Mouse (Mus musculus): Measurements from ENCODE around the gene Olfr93. TPM values are rescaled to one million over a fixed set of nuclear protein-coding genes. Genes with fewer than 3 reads are reported as not detected.

Olfr93 gene
- not detected in 2 replicates for total RNA-seq (2014; fragmentation: Nextera tagmentation)
- total RNA-seq (2017) = not detected in 2 replicates

DNA sequence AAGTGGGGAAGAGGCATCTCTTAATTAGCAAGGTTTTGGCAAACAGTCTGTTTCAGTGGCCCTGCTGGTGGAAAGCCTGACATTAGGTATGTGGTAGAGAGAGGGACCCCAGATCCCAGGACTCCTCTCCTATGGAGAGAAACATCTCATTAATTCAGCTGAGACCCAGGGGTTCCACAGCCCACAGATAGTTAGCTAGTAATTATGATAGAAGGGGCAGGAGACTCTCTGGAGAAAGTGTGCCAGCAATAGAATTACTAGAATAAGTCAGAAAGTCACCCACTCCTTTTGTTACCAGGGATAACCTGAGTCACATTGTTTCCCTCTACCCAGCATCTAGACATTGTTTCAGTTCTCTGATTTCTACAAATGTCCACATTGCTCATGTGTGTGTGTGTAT, at the start of gene Olfr93:
TSS of gene Olfr93 (minus strand) at position 101 of the 400 bp plus-strand sequence.
- no peak for ATAC-seq (replicated peaks; ENCODE audit: poor library complexity, severe bottlenecking)

DNA sequence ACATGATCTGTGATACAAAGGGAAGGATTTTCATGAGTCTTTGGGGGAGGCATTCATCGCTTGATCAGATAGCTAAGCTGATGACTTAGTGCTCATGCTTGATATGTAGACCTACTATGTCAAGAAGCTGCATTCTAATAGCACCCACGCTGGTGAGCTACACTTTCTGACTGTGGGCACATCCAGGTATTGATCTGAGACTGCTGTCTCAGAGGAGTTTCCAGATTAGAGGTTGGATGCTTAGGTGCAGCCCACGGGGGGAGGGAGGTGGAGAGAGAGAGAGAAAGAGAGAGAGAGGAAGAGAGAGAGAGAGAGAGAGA, 42.6 kb upstream of the Olfr93 start:
- ATAC-seq (replicated peaks; ENCODE audit: poor library complexity, severe bottlenecking) = no peak

DNA sequence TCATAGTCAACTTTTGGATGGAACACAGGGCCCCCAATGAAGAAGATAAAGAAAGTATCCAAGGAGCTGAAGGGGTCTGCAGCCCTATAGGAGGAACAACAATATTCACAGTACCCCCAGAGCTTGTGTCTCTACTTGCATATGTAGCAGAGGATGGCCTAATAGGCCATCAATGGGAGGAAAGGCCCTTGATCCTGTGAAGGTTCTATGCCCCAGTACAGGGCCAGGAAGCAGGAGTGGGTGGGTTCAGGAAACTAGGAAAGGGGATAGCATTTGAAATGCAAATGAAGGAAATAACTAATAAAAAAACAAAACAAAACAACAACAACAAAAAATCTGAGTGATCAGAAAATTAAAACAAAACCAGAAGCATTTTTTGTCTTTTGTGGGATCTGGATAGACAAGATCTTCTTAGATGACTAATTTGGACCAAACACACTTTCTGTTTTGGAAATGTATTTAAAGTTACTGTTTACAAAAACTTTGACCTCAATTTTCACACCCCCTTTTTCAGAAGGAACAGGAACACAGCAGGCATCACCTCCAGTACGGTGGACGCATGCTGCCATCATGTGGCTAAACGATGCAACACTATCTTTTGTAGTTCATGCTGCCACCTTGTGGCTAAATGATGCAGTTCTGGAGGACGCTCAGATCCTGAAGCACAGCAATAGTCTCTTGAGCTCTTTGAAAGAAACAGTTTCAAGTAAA, 42.1 kb upstream of the Olfr93 start:
- ATAC-seq (replicated peaks; ENCODE audit: poor library complexity, severe bottlenecking) = peak; percentile 100

DNA sequence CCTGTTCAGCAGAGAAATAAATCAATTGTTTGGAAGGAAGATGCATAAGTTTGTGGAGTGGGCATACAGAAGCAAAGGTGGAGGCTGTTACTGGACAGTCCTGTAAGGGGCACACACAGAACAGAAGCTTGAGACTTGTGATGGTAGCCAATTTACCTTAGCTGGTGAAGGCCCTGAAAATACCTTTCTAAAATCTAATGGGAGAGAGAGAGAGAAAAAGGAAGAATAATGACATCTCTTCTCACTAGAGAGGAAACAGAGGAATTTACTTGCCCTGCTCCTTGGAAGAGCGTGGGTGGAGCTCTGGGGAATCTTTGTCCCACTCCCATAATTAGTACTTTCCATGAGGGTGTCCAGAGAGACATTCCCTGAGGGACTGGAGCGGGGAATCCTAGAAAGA, 39.6 kb upstream of the Olfr93 start, which contains the start of gene Olfr94:
TSS of gene Olfr94 (minus strand) at position 101 of the 400 bp plus-strand sequence.
- ATAC-seq (replicated peaks; ENCODE audit: poor library complexity, severe bottlenecking) = no peak

DNA sequence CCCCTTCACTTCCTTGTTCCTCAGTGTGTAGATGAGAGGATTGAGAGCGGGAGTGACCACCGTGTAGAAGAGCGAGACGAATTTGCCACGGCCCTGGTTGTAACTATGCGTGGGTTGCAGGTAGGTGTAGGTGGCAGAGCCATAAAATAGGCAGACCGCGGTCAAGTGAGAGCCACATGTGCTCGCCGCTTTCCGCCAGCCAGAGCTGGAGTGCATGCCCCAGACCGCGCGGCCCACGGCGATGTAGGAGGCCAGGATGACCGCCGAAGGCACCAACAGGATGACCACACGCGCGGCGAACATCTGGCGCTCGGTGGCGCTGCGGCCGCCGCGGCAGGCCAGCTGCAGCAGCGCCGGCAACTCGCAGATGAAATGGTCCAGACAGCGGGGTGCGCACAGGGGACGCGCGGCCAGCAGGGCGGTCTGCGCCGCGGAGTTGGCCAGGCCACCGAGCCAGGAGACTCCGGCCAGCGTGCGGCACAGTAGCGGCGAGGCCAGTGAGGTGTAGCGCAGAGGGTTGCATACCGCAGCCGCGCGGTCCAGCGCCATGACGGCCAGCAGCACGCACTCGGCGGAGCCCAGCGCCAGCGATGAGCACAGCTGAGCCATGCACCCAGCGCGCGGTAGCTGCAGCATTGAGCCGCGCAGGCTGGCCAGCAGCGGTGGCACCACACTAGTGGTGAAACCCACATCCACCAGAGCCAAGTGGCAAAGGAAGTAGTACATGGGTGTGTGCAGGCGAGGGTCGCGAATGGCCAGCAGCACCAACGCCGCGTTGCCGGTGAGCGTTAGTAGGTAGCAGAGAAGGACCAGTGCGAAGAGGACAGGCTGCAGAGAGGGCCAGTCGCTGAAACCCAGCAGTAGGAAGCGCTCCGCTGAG, 35.8 kb upstream of the Olfr93 start:
- ATAC-seq (replicated peaks; ENCODE audit: poor library complexity, severe bottlenecking) = peak; percentile 66

DNA sequence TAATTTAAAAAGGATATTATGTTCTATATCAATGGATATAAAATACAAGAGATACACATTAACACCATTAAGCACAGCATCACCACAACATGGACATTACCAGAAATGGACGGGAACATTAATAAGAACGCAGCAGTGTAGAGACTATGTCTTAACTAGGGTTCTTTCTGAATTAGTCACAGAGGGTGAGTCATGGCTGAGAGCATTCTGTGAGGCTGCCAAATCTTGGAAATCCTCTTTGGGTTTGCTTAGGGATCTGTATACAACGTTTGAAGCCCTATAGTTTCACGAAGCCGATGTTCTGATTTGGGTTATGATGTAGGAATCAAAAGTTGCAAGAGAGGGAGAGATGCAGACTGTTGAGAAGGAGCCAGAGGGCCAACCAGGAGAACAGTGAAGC, 33.5 kb upstream of the Olfr93 start:
- ATAC-seq (replicated peaks; ENCODE audit: poor library complexity, severe bottlenecking) = no peak

DNA sequence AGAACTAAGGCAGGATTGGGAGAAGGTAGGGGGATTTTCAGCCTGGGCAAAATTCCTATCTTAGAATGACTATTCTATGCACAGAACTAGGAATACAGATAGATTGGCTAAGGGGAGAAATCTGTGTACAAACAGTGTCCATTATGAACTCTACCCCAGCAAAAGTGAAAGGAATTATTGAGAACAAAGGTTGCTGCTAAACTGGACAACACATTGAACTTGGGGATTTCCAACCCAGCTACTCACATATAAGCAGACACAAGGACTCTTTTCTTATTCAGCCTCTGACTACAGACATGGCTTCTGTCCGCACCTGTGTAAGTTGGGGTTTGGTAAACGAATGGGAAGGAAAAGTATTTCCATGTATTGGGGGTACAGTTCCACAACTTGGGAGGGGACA, 32.4 kb upstream of the Olfr93 start, which contains the start of gene Ubd:
TSS of gene Ubd (plus strand) at position 237 of the 400 bp plus-strand sequence.
- no peak for ATAC-seq (replicated peaks; ENCODE audit: poor library complexity, severe bottlenecking)

DNA sequence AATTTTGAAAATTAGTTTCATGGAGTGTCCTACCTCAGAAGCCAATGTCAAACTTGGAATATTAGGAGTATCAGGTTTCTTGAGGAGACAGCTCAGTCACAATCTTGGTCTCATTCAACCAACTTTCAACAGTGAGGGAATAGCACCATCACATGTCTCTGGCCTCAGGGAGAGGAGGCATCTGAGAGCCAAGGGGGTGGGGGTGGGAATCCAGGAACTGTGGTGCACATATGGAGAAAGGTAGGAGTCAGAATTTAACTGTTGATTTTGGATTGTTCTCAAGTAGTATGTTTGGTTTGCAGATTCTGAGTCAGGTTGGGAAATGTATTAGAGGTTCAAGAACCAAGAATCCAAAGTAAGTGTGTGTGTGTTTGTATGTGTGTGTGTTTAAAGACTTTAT, 31.7 kb upstream of the Olfr93 start:
- no peak for ATAC-seq (replicated peaks; ENCODE audit: poor library complexity, severe bottlenecking)

DNA sequence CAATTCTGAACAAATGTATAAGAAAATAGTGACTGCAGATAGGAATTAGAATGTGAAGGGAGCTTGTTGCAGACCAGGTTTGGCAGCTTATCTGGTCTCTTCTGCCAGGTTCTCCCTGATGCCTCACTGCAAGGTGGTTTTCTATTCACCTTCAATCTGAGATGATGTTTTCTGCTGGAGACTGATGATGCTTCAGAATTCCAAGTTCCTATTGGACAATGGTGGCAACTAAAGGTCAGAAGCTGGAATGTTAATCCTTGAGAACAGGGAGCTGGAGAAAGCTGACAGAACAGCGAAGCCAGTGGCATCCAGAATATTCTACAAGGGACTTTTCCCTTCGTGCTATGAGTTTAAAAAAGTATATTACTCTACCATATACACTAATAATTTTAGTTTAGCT, 29.4 kb upstream of the Olfr93 start:
- ATAC-seq (replicated peaks; ENCODE audit: poor library complexity, severe bottlenecking) = no peak

DNA sequence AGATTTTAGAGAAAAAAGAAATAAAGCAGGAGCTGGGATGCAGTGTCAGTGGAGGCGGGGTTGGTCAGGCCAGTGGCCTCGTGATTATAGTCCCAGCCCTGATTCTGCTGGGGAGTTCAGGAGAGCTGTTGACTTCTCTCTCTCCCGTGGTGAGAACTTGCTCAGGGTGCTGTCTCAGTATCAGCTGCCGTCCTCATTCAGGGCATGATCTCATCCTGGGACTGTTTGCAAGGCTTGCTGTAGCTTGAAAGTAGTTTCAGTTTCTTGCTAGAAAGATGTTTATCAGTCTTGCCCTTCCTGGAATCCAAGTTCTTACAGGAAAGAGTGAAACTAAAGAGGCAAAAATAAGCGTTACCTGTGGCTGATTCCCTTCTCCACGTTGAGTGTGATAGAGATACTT, 24.2 kb upstream of the Olfr93 start:
- no peak for ATAC-seq (replicated peaks; ENCODE audit: poor library complexity, severe bottlenecking)

DNA sequence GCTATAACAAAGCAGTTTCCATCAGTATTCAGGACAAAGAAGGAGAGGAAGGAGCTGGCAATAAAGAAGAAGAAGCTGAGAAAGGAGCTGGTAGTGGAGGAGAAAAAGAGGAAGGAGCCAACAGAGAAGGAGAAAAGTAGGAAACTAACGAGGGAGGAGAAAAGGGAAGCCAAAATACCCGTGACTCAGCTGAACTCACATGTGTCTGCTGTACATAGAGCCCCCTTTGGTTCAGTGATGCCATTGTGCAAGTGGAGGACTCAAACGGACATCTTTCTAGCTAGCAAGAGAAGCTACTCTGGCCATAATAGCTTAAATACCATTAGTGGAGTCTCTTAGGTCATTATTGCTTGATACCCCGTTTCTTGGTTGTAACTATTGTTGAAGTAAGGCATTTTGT, 29.9 kb downstream of the Olfr93 start:
- peak; percentile 58; the same call in 1 of the 2 replicates for ATAC-seq (replicated peaks; ENCODE audit: poor library complexity, severe bottlenecking)

DNA sequence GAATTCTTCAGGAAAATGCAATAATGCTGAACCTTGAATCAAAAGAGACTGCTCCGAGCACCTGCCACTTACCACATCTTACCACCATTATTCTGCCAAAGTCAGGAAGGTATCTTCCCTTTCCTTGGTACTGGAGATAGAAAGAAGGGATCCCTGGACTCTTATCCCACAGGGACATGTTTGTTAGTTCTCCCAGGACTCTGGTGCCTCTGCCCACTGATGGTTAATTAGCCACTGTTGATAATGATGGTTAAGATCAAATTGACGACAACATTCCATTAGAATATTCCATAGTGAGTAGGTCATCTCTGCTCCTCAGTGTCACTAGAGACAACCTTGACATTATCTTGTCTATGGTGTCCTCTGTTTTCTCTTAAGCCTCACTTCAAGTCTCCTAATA, 41.3 kb downstream of the Olfr93 start, which contains the start of gene Olfr92:
TSS of gene Olfr92 (minus strand) at position 101 of the 400 bp plus-strand sequence.
- no peak for ATAC-seq (replicated peaks; ENCODE audit: poor library complexity, severe bottlenecking)

DNA sequence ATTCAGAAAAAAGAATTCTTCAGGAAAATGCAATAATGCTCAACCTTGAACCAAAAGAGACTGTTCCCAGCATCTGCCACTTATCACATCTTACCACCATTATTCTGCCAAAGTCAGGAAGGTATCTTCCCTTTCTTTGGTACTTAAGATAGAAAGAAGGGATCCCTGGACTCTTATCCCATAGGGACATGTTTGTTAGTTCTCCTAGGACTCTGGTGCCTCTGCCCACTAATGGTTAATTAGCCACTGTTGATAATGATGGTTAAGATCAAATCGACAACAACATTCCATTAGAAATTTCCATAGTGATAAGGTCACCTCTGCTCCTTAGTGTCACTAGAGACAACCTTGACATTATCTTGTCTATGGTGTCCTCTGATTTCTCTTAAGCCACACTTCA, 63.1 kb downstream of the Olfr93 start, which contains the start of gene Olfr91:
TSS of gene Olfr91 (minus strand) at position 101 of the 400 bp plus-strand sequence.
- ATAC-seq (replicated peaks; ENCODE audit: poor library complexity, severe bottlenecking) = no peak

DNA sequence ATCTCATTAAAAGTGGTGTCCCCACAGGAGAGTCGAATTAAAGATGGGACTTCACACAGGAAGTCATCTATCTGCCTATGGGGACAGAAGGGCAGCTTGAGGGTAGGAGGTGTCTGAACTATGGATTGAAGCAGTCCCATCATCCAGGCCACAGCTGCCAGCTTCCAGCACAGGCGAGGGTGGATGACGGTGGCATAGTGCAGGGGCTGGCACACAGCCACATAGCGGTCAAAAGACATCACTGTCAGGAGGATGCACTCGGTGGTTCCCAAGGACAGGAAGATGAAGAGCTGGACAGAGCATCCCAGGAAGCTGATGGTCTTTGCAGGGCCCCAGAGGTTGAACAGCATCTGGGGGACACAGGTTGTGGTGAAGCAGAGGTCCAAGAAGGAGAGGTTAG, 68.0 kb downstream of the Olfr93 start:
- ATAC-seq (replicated peaks; ENCODE audit: poor library complexity, severe bottlenecking) = no peak

DNA sequence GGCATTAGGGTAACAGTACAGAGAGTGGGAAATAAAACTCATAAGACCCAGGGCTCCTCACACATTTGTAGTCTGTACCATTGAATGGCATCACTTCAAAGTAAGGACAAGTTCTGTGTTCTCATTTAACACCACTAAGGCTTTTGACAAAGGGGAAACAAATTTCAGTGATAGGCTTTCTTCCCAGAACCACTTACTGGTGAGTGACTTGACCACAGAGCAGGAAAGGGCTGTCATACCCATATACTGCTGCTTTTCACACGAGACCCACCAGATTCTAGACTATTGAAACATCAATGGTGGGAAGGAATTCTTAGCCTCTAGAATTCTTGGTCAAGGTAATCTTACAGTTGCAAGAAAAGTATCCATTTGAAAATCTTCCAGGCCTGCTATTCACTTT, 69.1 kb downstream of the Olfr93 start:
- ATAC-seq (replicated peaks; ENCODE audit: poor library complexity, severe bottlenecking) = no peak

Other genes with a start within 250 kb of the Olfr93 start
- not detected in 2 replicates for gene Rnf39, start 218.6 kb downstream of the Olfr93 start, total RNA-seq (2014; fragmentation: Nextera tagmentation)
- gene Rnf39, start 218.6 kb downstream of the Olfr93 start, total RNA-seq (2017) = not detected in 2 replicates
- 81.0 and 96.9 TPM in 2 replicates for gene Ppp1r11, start 209.8 kb downstream of the Olfr93 start, total RNA-seq (2014; fragmentation: Nextera tagmentation)
- gene Ppp1r11, start 209.8 kb downstream of the Olfr93 start, total RNA-seq (2017) = 91.6 and 110 TPM in 2 replicates
- gene Znrd1, start 202.9 kb downstream of the Olfr93 start, total RNA-seq (2014; fragmentation: Nextera tagmentation) = 81.6 and 134 TPM in 2 replicates
- 25.6 and 35.4 TPM in 2 replicates for gene Znrd1, start 202.9 kb downstream of the Olfr93 start, total RNA-seq (2017)
- gene Znrd1as, start 202.9 kb downstream of the Olfr93 start, total RNA-seq (2014; fragmentation: Nextera tagmentation) = 1.1 and 5.5 TPM in 2 replicates
- gene Znrd1as, start 202.9 kb downstream of the Olfr93 start, total RNA-seq (2017) = 9.1 and 11.2 TPM in 2 replicates
- gene 2410137M14Rik, start 180.3 kb downstream of the Olfr93 start, total RNA-seq (2014; fragmentation: Nextera tagmentation) = not detected in 2 replicates
- not detected in 2 replicates for gene 2410137M14Rik, start 180.3 kb downstream of the Olfr93 start, total RNA-seq (2017)
- gene H2-M5, start 172.0 kb downstream of the Olfr93 start, total RNA-seq (2014; fragmentation: Nextera tagmentation) = not detected in 2 replicates
- gene H2-M5, start 172.0 kb downstream of the Olfr93 start, total RNA-seq (2017) = not detected in 2 replicates
- 1.2 TPM in 1 of 2 replicates, not detected in the other for gene Zfp57, start 160.3 kb downstream of the Olfr93 start, total RNA-seq (2014; fragmentation: Nextera tagmentation)
- 0.57 TPM in 1 of 2 replicates, not detected in the other for gene Zfp57, start 160.3 kb downstream of the Olfr93 start, total RNA-seq (2017)
- not detected in 2 replicates for gene Mog, start 138.1 kb downstream of the Olfr93 start, total RNA-seq (2014; fragmentation: Nextera tagmentation)
- not detected in 2 replicates for gene Mog, start 138.1 kb downstream of the Olfr93 start, total RNA-seq (2017)
- gene Gabbr1, start 115.5 kb downstream of the Olfr93 start, total RNA-seq (2014; fragmentation: Nextera tagmentation) = 1.3 and 2.0 TPM in 2 replicates
- gene Gabbr1, start 115.5 kb downstream of the Olfr93 start, total RNA-seq (2017) = 0.57 and 1.7 TPM in 2 replicates
- gene Olfr90, start 73.0 kb downstream of the Olfr93 start, total RNA-seq (2014; fragmentation: Nextera tagmentation) = not detected in 2 replicates
- not detected in 2 replicates for gene Olfr90, start 73.0 kb downstream of the Olfr93 start, total RNA-seq (2017)
- gene Olfr91, start 63.2 kb downstream of the Olfr93 start, total RNA-seq (2014; fragmentation: Nextera tagmentation) = not detected in 2 replicates
- gene Olfr91, start 63.2 kb downstream of the Olfr93 start, total RNA-seq (2017) = not detected in 2 replicates
- gene Olfr92, start 41.4 kb downstream of the Olfr93 start, total RNA-seq (2014; fragmentation: Nextera tagmentation) = not detected in 2 replicates
- not detected in 2 replicates for gene Olfr92, start 41.4 kb downstream of the Olfr93 start, total RNA-seq (2017)
- gene Ubd, start 32.4 kb upstream of the Olfr93 start, total RNA-seq (2014; fragmentation: Nextera tagmentation) = not detected in 2 replicates
- gene Ubd, start 32.4 kb upstream of the Olfr93 start, total RNA-seq (2017) = not detected in 2 replicates
- not detected in 2 replicates for gene Olfr94, start 39.5 kb upstream of the Olfr93 start, total RNA-seq (2014; fragmentation: Nextera tagmentation)
- gene Olfr94, start 39.5 kb upstream of the Olfr93 start, total RNA-seq (2017) = not detected in 2 replicates
- gene Olfr95, start 51.6 kb upstream of the Olfr93 start, total RNA-seq (2014; fragmentation: Nextera tagmentation) = not detected in 2 replicates
- gene Olfr95, start 51.6 kb upstream of the Olfr93 start, total RNA-seq (2017) = not detected in 2 replicates
- gene Olfr96, start 58.7 kb upstream of the Olfr93 start, total RNA-seq (2014; fragmentation: Nextera tagmentation) = not detected in 2 replicates
- gene Olfr96, start 58.7 kb upstream of the Olfr93 start, total RNA-seq (2017) = not detected in 2 replicates
- gene Olfr97, start 75.8 kb upstream of the Olfr93 start, total RNA-seq (2014; fragmentation: Nextera tagmentation) = not detected in 2 replicates
- not detected in 2 replicates for gene Olfr97, start 75.8 kb upstream of the Olfr93 start, total RNA-seq (2017)
- gene Olfr98, start 102.3 kb upstream of the Olfr93 start, total RNA-seq (2014; fragmentation: Nextera tagmentation) = not detected in 2 replicates
- gene Olfr98, start 102.3 kb upstream of the Olfr93 start, total RNA-seq (2017) = not detected in 2 replicates
- 7.3 and 9.4 TPM in 2 replicates for gene H2-M3, start 108.7 kb upstream of the Olfr93 start, total RNA-seq (2014; fragmentation: Nextera tagmentation)
- gene H2-M3, start 108.7 kb upstream of the Olfr93 start, total RNA-seq (2017) = 16.9 and 23.6 TPM in 2 replicates
- gene Olfr99, start 122.0 kb upstream of the Olfr93 start, total RNA-seq (2014; fragmentation: Nextera tagmentation) = not detected in 2 replicates
- gene Olfr99, start 122.0 kb upstream of the Olfr93 start, total RNA-seq (2017) = not detected in 2 replicates
- not detected in 2 replicates for gene Olfr101, start 142.8 kb upstream of the Olfr93 start, total RNA-seq (2014; fragmentation: Nextera tagmentation)
- gene Olfr101, start 142.8 kb upstream of the Olfr93 start, total RNA-seq (2017) = not detected in 2 replicates
- gene Olfr102, start 155.6 kb upstream of the Olfr93 start, total RNA-seq (2014; fragmentation: Nextera tagmentation) = not detected in 2 replicates
- not detected in 2 replicates for gene Olfr102, start 155.6 kb upstream of the Olfr93 start, total RNA-seq (2017)
- not detected in 2 replicates for gene Olfr103, start 178.2 kb upstream of the Olfr93 start, total RNA-seq (2014; fragmentation: Nextera tagmentation)
- gene Olfr103, start 178.2 kb upstream of the Olfr93 start, total RNA-seq (2017) = not detected in 2 replicates
- gene Olfr104-ps, start 198.1 kb upstream of the Olfr93 start, total RNA-seq (2014; fragmentation: Nextera tagmentation) = not detected in 2 replicates
- gene Olfr104-ps, start 198.1 kb upstream of the Olfr93 start, total RNA-seq (2017) = not detected in 2 replicates
- not detected in 2 replicates for gene Olfr105-ps, start 217.5 kb upstream of the Olfr93 start, total RNA-seq (2014; fragmentation: Nextera tagmentation)
- not detected in 2 replicates for gene Olfr105-ps, start 217.5 kb upstream of the Olfr93 start, total RNA-seq (2017)
- gene Olfr106-ps, start 228.9 kb upstream of the Olfr93 start, total RNA-seq (2014; fragmentation: Nextera tagmentation) = not detected in 2 replicates
- gene Olfr106-ps, start 228.9 kb upstream of the Olfr93 start, total RNA-seq (2017) = not detected in 2 replicates
- gene Olfr107, start 237.7 kb upstream of the Olfr93 start, total RNA-seq (2014; fragmentation: Nextera tagmentation) = not detected in 2 replicates
- gene Olfr107, start 237.7 kb upstream of the Olfr93 start, total RNA-seq (2017) = not detected in 2 replicates